Mouse (Mus musculus): ENCODE measurements around the gene Irf7.

GRCm38 (mm10) chr7:141213133-141213532, 53.1 kb downstream of the Irf7 start:
- TF ChIP-seq CTCF (IDR thresholded peaks at IDR 0.05; ENCODE audit: borderline replicate concordance, insufficient read depth, low read length) (no peak), POLR2A (IDR thresholded peaks at IDR 0.05; ENCODE audit: low read depth, low read length) (no peak)
